Mouse (Mus musculus): Measurements from ENCODE around the gene Cdc5l.

- no peak for TF ChIP-seq CTCF (IDR thresholded peaks at IDR 0.05; ENCODE audit: low read depth, low read length)
- no peak for TF ChIP-seq POLR2A (IDR thresholded peaks at IDR 0.05; ENCODE audit: borderline replicate concordance, low read depth, low read length)
These were observed 25.0 kb upstream of the Cdc5l start for GRCm38 (mm10) chr17:45458516-45458915.
